Mouse (Mus musculus) midbrain, embryonic 12.5 days (tissue): Measurements from ENCODE around the gene Leo1. TPM values are rescaled to one million over a fixed set of nuclear protein-coding genes. Genes with fewer than 3 reads are reported as not detected.

ENCODE experiments used
- ATAC-seq: fragments of 200-750 bp; cut with Nextera tagmentation; 2 replicates; pipeline ENCODE4 v1.8.0; 2017; ENCODE audit warnings: low read depth, moderate TSS enrichment, moderate library complexity; ENCODE audit not compliant: low FRiP score
- H3K27ac ChIP-seq: fragments of 300-500 bp; sonication (generic); replicated peaks from 2 replicates; pipeline ENCODE4 v1.5.1; 2016; ENCODE audit warnings: mild to moderate bottlenecking
- H3K27me3 ChIP-seq: fragments of 300-500 bp; sonication (generic); 2 replicates; pipeline ENCODE4 v1.6.1; 2016; ENCODE audit warnings: mild to moderate bottlenecking
- H3K36me3 ChIP-seq: fragments of 300-500 bp; sonication (generic); 2 replicates; pipeline ENCODE4 v1.6.1; 2016
- H3K4me1 ChIP-seq: fragments of 300-500 bp; sonication (generic); 2 replicates; pipeline ENCODE4 v1.6.1; 2016
- H3K4me2 ChIP-seq: fragments of 300-500 bp; sonication (generic); replicated peaks from 2 replicates; pipeline ENCODE4 v1.6.1; 2016; ENCODE audit warnings: mild to moderate bottlenecking, moderate library complexity
- H3K4me3 ChIP-seq: fragments of 300-500 bp; sonication (generic); 2 replicates; pipeline ENCODE4 v1.5.1; 2016; ENCODE audit warnings: mild to moderate bottlenecking
- H3K9ac ChIP-seq: fragments of 300-500 bp; sonication (generic); replicated peaks from 2 replicates; pipeline ENCODE4 v1.6.1; 2016; ENCODE audit warnings: mild to moderate bottlenecking, moderate library complexity
- H3K9me3 ChIP-seq: fragments of 300-500 bp; sonication (generic); 2 replicates; pipeline ENCODE4 v1.6.1; 2016; ENCODE audit warnings: mild to moderate bottlenecking
- WGBS: fragments of 180-500 bp; shearing (Covaris S2); methylation state at CpG from one replicate; pipeline ENCODE4 v1.1.7; 2016; 5-methylcytosine and 5-hydroxymethylcytosine counted together
- polyA plus RNA-seq: library from polyadenylated mRNA; unstranded; fragments of >200 nt; fragmentation: Nextera tagmentation; extraction: Ambion mirVana; gene quantifications from 2 replicates; pipeline ENCODE4 v1.2.1, GENCODE M21; 2016

The Leo1 gene
- polyA plus RNA-seq, 1 experiment from 2014 or later = 51.6 TPM

- ATAC-seq = no peak
- Histone ChIP-seq H3K4me2 (no peak overlapping the region), H3K4me3 (no peak overlapping the region), H3K27ac (no peak overlapping the region), H3K27me3 (no peaks in the 10 kb centered on the region), H3K9ac (no peak overlapping the region), H3K9me3 (no peaks in the 10 kb centered on the region), H3K4me1 (peaks cover 1% of the 10 kb centered on the region; the same call in 1 of the 2 replicates), H3K36me3 (peaks cover 77% of the 10 kb centered on the region)
- 84% methylated on average over 3 of the region's 3 CpGs for WGBS
Measured at GRCm38 (mm10) chr9:75448021-75448420, 6.7 kb downstream of the Leo1 start.

GRCm38 (mm10) chr9:75453994-75454393, 12.7 kb downstream of the Leo1 start:
- no peak overlapping the region for H3K9ac ChIP-seq
- no peaks in the 10 kb centered on the region for H3K4me1 ChIP-seq
- no peak for ATAC-seq
- no peak overlapping the region for H3K27ac ChIP-seq
- peaks cover 93% of the 10 kb centered on the region for H3K36me3 ChIP-seq
- no peaks in the 10 kb centered on the region for H3K9me3 ChIP-seq
- H3K4me2 ChIP-seq = no peak overlapping the region
- no peaks in the 10 kb centered on the region for H3K27me3 ChIP-seq
- WGBS = 96% methylated on average over 2 of the region's 2 CpGs
- H3K4me3 ChIP-seq = no peak overlapping the region

GRCm38 (mm10) chr9:75455684-75456083, 14.4 kb downstream of the Leo1 start:
- Histone ChIP-seq H3K4me3 (no peak overlapping the region), H3K9ac (no peak overlapping the region), H3K4me2 (no peak overlapping the region), H3K36me3 (peaks cover 96% of the 10 kb centered on the region), H3K4me1 (no peaks in the 10 kb centered on the region), H3K27me3 (no peaks in the 10 kb centered on the region), H3K27ac (no peak overlapping the region), H3K9me3 (no peaks in the 10 kb centered on the region)
- WGBS = 82% methylated on average over 10 of the region's 10 CpGs
- ATAC-seq = no peak

- H3K9me3 ChIP-seq = no peaks in the 10 kb centered on the region
- peaks cover 87% of the 10 kb centered on the region for H3K36me3 ChIP-seq
- 80% methylated on average over 8 of the region's 8 CpGs for WGBS
- H3K4me3 ChIP-seq = no peak overlapping the region
- no peaks in the 10 kb centered on the region for H3K27me3 ChIP-seq
- H3K9ac ChIP-seq = no peak overlapping the region
- H3K27ac ChIP-seq = no peak overlapping the region
- no peak overlapping the region for H3K4me2 ChIP-seq
- H3K4me1 ChIP-seq = no peaks in the 10 kb centered on the region
- ATAC-seq = no peak
Measured at GRCm38 (mm10) chr9:75463050-75463660, 21.8 kb downstream of the Leo1 start.

GRCm38 (mm10) chr9:75465856-75466255, 24.5 kb downstream of the Leo1 start:
- 94% methylated on average over 9 of the region's 9 CpGs for WGBS

GRCm38 (mm10) chr9:75466641-75467040, 25.3 kb downstream of the Leo1 start:
- H3K27me3 ChIP-seq = no peaks in the 10 kb centered on the region
- ATAC-seq = no peak
- no peak overlapping the region for H3K9ac ChIP-seq
- no peaks in the 10 kb centered on the region for H3K4me1 ChIP-seq
- no peak overlapping the region for H3K4me3 ChIP-seq
- 92% methylated on average over 4 of the region's 4 CpGs for WGBS
- H3K36me3 ChIP-seq = peaks cover 70% of the 10 kb centered on the region
- H3K4me2 ChIP-seq = no peak overlapping the region
- H3K27ac ChIP-seq = no peak overlapping the region
- no peaks in the 10 kb centered on the region for H3K9me3 ChIP-seq

More at GRCm38 (mm10) chr9:75465856-75466255, 24.5 kb downstream of the Leo1 start:
- no peak overlapping the region for H3K27ac ChIP-seq
- no peaks in the 10 kb centered on the region for H3K4me1 ChIP-seq
- H3K9me3 ChIP-seq = no peaks in the 10 kb centered on the region
- no peak overlapping the region for H3K4me3 ChIP-seq
- peaks cover 70% of the 10 kb centered on the region for H3K36me3 ChIP-seq
- H3K4me2 ChIP-seq = no peak overlapping the region
- no peaks in the 10 kb centered on the region for H3K27me3 ChIP-seq
- H3K9ac ChIP-seq = no peak overlapping the region
- no peak for ATAC-seq

GRCm38 (mm10) chr9:75467581-75467980, 26.3 kb downstream of the Leo1 start:
- Histone ChIP-seq H3K4me3 (no peak overlapping the region), H3K36me3 (peaks cover 69% of the 10 kb centered on the region), H3K4me1 (no peaks in the 10 kb centered on the region), H3K27ac (no peak overlapping the region), H3K27me3 (no peaks in the 10 kb centered on the region), H3K4me2 (no peak overlapping the region), H3K9ac (no peak overlapping the region), H3K9me3 (no peaks in the 10 kb centered on the region)
- no peak for ATAC-seq
- WGBS = 95% methylated on average over 3 of the region's 3 CpGs

- Histone ChIP-seq H3K36me3 (peaks cover 67% of the 10 kb centered on the region), H3K9ac (no peak overlapping the region), H3K4me3 (no peak overlapping the region), H3K4me1 (no peaks in the 10 kb centered on the region), H3K9me3 (no peaks in the 10 kb centered on the region), H3K27ac (no peak overlapping the region), H3K27me3 (no peaks in the 10 kb centered on the region), H3K4me2 (no peak overlapping the region)
- 83% methylated on average over 14 of the region's 14 CpGs for WGBS
- ATAC-seq = no peak
Measured at GRCm38 (mm10) chr9:75468297-75468696, 27.0 kb downstream of the Leo1 start.

- Histone ChIP-seq H3K9me3 (no peaks in the 10 kb centered on the region), H3K27ac (no peak overlapping the region), H3K4me2 (no peak overlapping the region), H3K9ac (no peak overlapping the region), H3K27me3 (no peaks in the 10 kb centered on the region), H3K4me3 (no peak overlapping the region), H3K36me3 (peaks cover 23% of the 10 kb centered on the region), H3K4me1 (0 out of 2 replicates have a peak, but pooled peaks cover 3% of the 10 kb centered on the region)
- WGBS = 82% methylated on average over 3 of the region's 3 CpGs
- ATAC-seq = no peak
Measured at GRCm38 (mm10) chr9:75477212-75477611, 35.9 kb downstream of the Leo1 start.

GRCm38 (mm10) chr9:75479106-75479725, 37.9 kb downstream of the Leo1 start:
- Histone ChIP-seq H3K27me3 (no peaks in the 10 kb centered on the region), H3K27ac (no peak overlapping the region), H3K36me3 (peaks cover 15% of the 10 kb centered on the region; the same call in 1 of the 2 replicates), H3K9ac (no peak overlapping the region), H3K4me2 (no peak overlapping the region), H3K9me3 (no peaks in the 10 kb centered on the region), H3K4me3 (no peak overlapping the region), H3K4me1 (0 out of 2 replicates have a peak, but pooled peaks cover 3% of the 10 kb centered on the region)
- ATAC-seq = 0 out of 2 replicates have a peak, but pooled peaks have one; percentile 65
- 55% methylated on average over 8 of the region's 8 CpGs for WGBS

GRCm38 (mm10) chr9:75480536-75481075, 39.3 kb downstream of the Leo1 start:
- no peak overlapping the region for H3K4me2 ChIP-seq
- WGBS = 94% methylated on average over 5 of the region's 5 CpGs

GRCm38 (mm10) chr9:75485231-75485630, 43.9 kb downstream of the Leo1 start:
- no peak for ATAC-seq
- 91% methylated on average over 6 of the region's 6 CpGs for WGBS

More at GRCm38 (mm10) chr9:75480536-75481075, 39.3 kb downstream of the Leo1 start:
- Histone ChIP-seq H3K36me3 (peaks cover 15% of the 10 kb centered on the region; the same call in 1 of the 2 replicates), H3K27me3 (no peaks in the 10 kb centered on the region), H3K4me1 (0 out of 2 replicates have a peak, but pooled peaks cover 3% of the 10 kb centered on the region), H3K9me3 (no peaks in the 10 kb centered on the region), H3K9ac (no peak overlapping the region), H3K27ac (no peak overlapping the region), H3K4me3 (no peak overlapping the region)
- no peak for ATAC-seq

More at GRCm38 (mm10) chr9:75485231-75485630, 43.9 kb downstream of the Leo1 start:
- H3K4me2 ChIP-seq = no peak overlapping the region
- H3K4me3 ChIP-seq = no peak overlapping the region
- H3K9me3 ChIP-seq = no peaks in the 10 kb centered on the region
- H3K27ac ChIP-seq = no peak overlapping the region
- H3K9ac ChIP-seq = no peak overlapping the region
- no peaks in the 10 kb centered on the region for H3K4me1 ChIP-seq
- H3K27me3 ChIP-seq = no peaks in the 10 kb centered on the region
- peaks cover 15% of the 10 kb centered on the region; the same call in 1 of the 2 replicates for H3K36me3 ChIP-seq
